10 mouse cellular contexts compared by ENCODE assay signal in genomic region chr2:157170166-157170565, GRCm38 (mm10). TPM values are rescaled to one million over a fixed set of nuclear protein-coding genes. Genes with fewer than 3 reads are reported as not detected.
DNase-seq lines count a peak whose midpoint lies in the region; ATAC-seq and TF ChIP-seq lines count a peak whose summit lies in the region.
"Had no signal": no experiment of that assay in that cellular context is flagged by ENCODE, and none has a peak within 500 bp of the region (broad histone marks: within the 10 kb centered on the region; RNA-seq: fewer than 3 reads in every experiment).

No protein-coding gene starts in this region.

- H3K27ac ChIP-seq in heart, embryonic 16.5 days (ENCODE audit: low read length), result no peak overlapping the region
- H3K27ac ChIP-seq in hindbrain, embryonic 15.5 days (replicated peaks), result 0 out of 2 replicates have a peak overlapping the region, but pooled peaks have one; percentile 17
- H3K27ac ChIP-seq in midbrain, postnatal 0 days (ENCODE audit: low read depth, low read length), result peak overlapping the region; percentile 57
- H3K27ac ChIP-seq in liver, embryonic 12.5 days, result no peak overlapping the region
- H3K27ac ChIP-seq: embryonic facial prominence, embryonic 15.5 days; limb, embryonic 12.5 days had no signal

- no peak for TF ChIP-seq CTCF in midbrain, postnatal 0 days (IDR thresholded peaks at IDR 0.05)

- 0 out of 2 replicates have a peak, but pooled peaks have one; percentile 60 for ATAC-seq in heart, embryonic 16.5 days (replicated peaks; ENCODE audit: extremely low read depth, insufficient read depth, low FRiP score)
- 0 out of 2 replicates have a peak, but pooled peaks have one; percentile 72 for ATAC-seq in hindbrain, embryonic 15.5 days (ENCODE audit: low FRiP score, low read depth)
- peak; percentile 75; the same call in 1 of the 2 replicates for ATAC-seq in midbrain, postnatal 0 days (ENCODE audit: low FRiP score)
- ATAC-seq in liver, embryonic 12.5 days, result no peak

- peaks cover 32% of the 10 kb centered on the region for H3K36me3 ChIP-seq in heart, embryonic 16.5 days (ENCODE audit: control insufficient read depth, insufficient read depth)
- H3K36me3 ChIP-seq in hindbrain, embryonic 15.5 days, result peaks cover 19% of the 10 kb centered on the region
- H3K36me3 ChIP-seq in midbrain, postnatal 0 days (ENCODE audit: insufficient read depth, low read length), result peaks cover 6% of the 10 kb centered on the region; the same call in 1 of the 2 replicates
- peaks cover 88% of the 10 kb centered on the region for H3K36me3 ChIP-seq in liver, embryonic 12.5 days

- H3K4me1 ChIP-seq in heart, embryonic 16.5 days (ENCODE audit: control insufficient read depth, insufficient read depth, low read length), result no peaks in the 10 kb centered on the region; the same call in 1 of the 2 replicates
- H3K4me1 ChIP-seq in hindbrain, embryonic 15.5 days (replicated peaks), result no peaks in the 10 kb centered on the region
- no peaks in the 10 kb centered on the region for H3K4me1 ChIP-seq in midbrain, postnatal 0 days (ENCODE audit: insufficient read depth, low read length)
- H3K4me1 ChIP-seq in liver, embryonic 12.5 days, result no peaks in the 10 kb centered on the region
- H3K4me1 ChIP-seq: embryonic facial prominence, embryonic 15.5 days; limb, embryonic 12.5 days had no signal

- DNase-seq in heart, adult 8-10 months (ENCODE audit: low spot score), result no peak
- DNase-seq in NIH3T3 (ENCODE audit: low read depth), result peak; percentile 21
- peak; percentile 62 for DNase-seq in midbrain, postnatal 0 days (ENCODE audit: low spot score)
- no peak for DNase-seq in natural killer cell, adult 2 months (ENCODE audit: low spot score in 2 of 2)
- no peak for DNase-seq in thymus, postnatal 4 days

- H3K27me3 ChIP-seq in heart, embryonic 16.5 days (ENCODE audit: control insufficient read depth, insufficient read depth, low read length), result no peaks in the 10 kb centered on the region
- no peaks in the 10 kb centered on the region for H3K27me3 ChIP-seq in hindbrain, embryonic 15.5 days
- no peaks in the 10 kb centered on the region for H3K27me3 ChIP-seq in midbrain, postnatal 0 days (ENCODE audit: insufficient read depth, low read length)
- H3K27me3 ChIP-seq in liver, embryonic 12.5 days (replicated peaks), result no peaks in the 10 kb centered on the region
- H3K27me3 ChIP-seq: embryonic facial prominence, embryonic 15.5 days; limb, embryonic 12.5 days had no signal

- H3K9ac ChIP-seq in heart, embryonic 16.5 days (ENCODE audit: low read length), result no peak overlapping the region
- H3K9ac ChIP-seq in hindbrain, embryonic 15.5 days, result no peak overlapping the region
- no peak overlapping the region for H3K9ac ChIP-seq in midbrain, postnatal 0 days (replicated peaks; ENCODE audit: low read length, poor library complexity, severe bottlenecking)
- H3K9ac ChIP-seq in liver, embryonic 12.5 days, result no peak overlapping the region
- H3K9ac ChIP-seq: embryonic facial prominence, embryonic 15.5 days; limb, embryonic 12.5 days had no signal

- no peak overlapping the region for H3K4me2 ChIP-seq in heart, embryonic 16.5 days (ENCODE audit: low read depth, low read length)
- no peak overlapping the region for H3K4me2 ChIP-seq in hindbrain, embryonic 15.5 days
- H3K4me2 ChIP-seq in midbrain, postnatal 0 days (ENCODE audit: low read depth, low read length, poor library complexity, severe bottlenecking), result no peak overlapping the region
- H3K4me2 ChIP-seq in liver, embryonic 12.5 days, result no peak overlapping the region
- H3K4me2 ChIP-seq: embryonic facial prominence, embryonic 15.5 days; limb, embryonic 12.5 days had no signal

- no peaks in the 10 kb centered on the region for H3K9me3 ChIP-seq in heart, embryonic 16.5 days (replicated peaks; ENCODE audit: control insufficient read depth, low read length)
- no peaks in the 10 kb centered on the region for H3K9me3 ChIP-seq in hindbrain, embryonic 15.5 days
- no peaks in the 10 kb centered on the region for H3K9me3 ChIP-seq in midbrain, postnatal 0 days (ENCODE audit: low read length)
- H3K9me3 ChIP-seq in liver, embryonic 12.5 days (replicated peaks), result no peaks in the 10 kb centered on the region
- H3K9me3 ChIP-seq: embryonic facial prominence, embryonic 15.5 days; limb, embryonic 12.5 days had no signal

- H3K4me3 ChIP-seq in heart, embryonic 16.5 days (ENCODE audit: low read length), result no peak overlapping the region
- H3K4me3 ChIP-seq in hindbrain, embryonic 15.5 days, result no peak overlapping the region
- no peak overlapping the region for H3K4me3 ChIP-seq in midbrain, postnatal 0 days (ENCODE audit: low read depth, low read length)
- H3K4me3 ChIP-seq in liver, embryonic 12.5 days, result no peak overlapping the region
- H3K4me3 ChIP-seq: embryonic facial prominence, embryonic 15.5 days; limb, embryonic 12.5 days had no signal

- 35% methylated on average over 5 of the region's 5 CpGs for WGBS in heart, embryonic 16.5 days
- 15% methylated on average over 5 of the region's 5 CpGs for WGBS in hindbrain, embryonic 15.5 days
- 9% methylated on average over 5 of the region's 5 CpGs for WGBS in midbrain, postnatal 0 days
- WGBS in liver, embryonic 12.5 days (ENCODE audit: insufficient replicate concordance), result 59% methylated on average over 5 of the region's 5 CpGs

RNA-seq across cellular contexts. Expression of gene Rbl1, which starts 34.2 kb away (rescaled TPM):
- polyA plus RNA-seq in heart, embryonic 16.5 days (2015; fragmentation: Nextera tagmentation; extraction: Ambion mirVana), result 15.1 and 16.3 TPM in 2 replicates
- total RNA-seq in heart, adult 8-10 months (2022), result 1 to 10 TPM; 1.2 to 1.9 (median 1.3) TPM
- 6.3 and 7.5 TPM in 2 replicates for polyA plus RNA-seq in hindbrain, embryonic 15.5 days (2015; fragmentation: Nextera tagmentation; extraction: Ambion mirVana)
- 6.7 and 8.0 TPM in 2 replicates for total RNA-seq in midbrain, postnatal 0 days (2014; rRNA removed)
- 3.1 and 3.8 TPM in 2 replicates for polyA plus RNA-seq in midbrain, postnatal 0 days (2015; fragmentation: Nextera tagmentation; extraction: Ambion mirVana)
- 27.9 and 31.0 TPM in 2 replicates for polyA plus RNA-seq in liver, embryonic 12.5 days (2016; fragmentation: Nextera tagmentation; extraction: Ambion mirVana)

RNA-seq across cellular contexts. Expression of gene Samhd1, which starts 35.1 kb away (rescaled TPM):
- polyA plus RNA-seq in heart, embryonic 16.5 days (2015; fragmentation: Nextera tagmentation; extraction: Ambion mirVana), result 15.3 and 17.0 TPM in 2 replicates
- total RNA-seq in heart, adult 8-10 months (2022), result 10 to 100 TPM; 20.5 to 23.6 (median 21.5) TPM
- polyA plus RNA-seq in hindbrain, embryonic 15.5 days (2015; fragmentation: Nextera tagmentation; extraction: Ambion mirVana), result 9.7 and 12.3 TPM in 2 replicates
- 13.0 and 14.1 TPM in 2 replicates for total RNA-seq in midbrain, postnatal 0 days (2014; rRNA removed)
- 8.7 and 9.9 TPM in 2 replicates for polyA plus RNA-seq in midbrain, postnatal 0 days (2015; fragmentation: Nextera tagmentation; extraction: Ambion mirVana)
- 23.0 and 24.9 TPM in 2 replicates for polyA plus RNA-seq in liver, embryonic 12.5 days (2016; fragmentation: Nextera tagmentation; extraction: Ambion mirVana)

Comparison
In these comparisons a context has a peak if more than half of its experiments do, and no peak if none do; other contexts are left out.
1. H3K27ac ChIP-seq: peak in hindbrain, embryonic 15.5 days (single experiment) and midbrain, postnatal 0 days (single experiment); none in heart, embryonic 16.5 days (single experiment) and liver, embryonic 12.5 days (single experiment).
2. DNase-seq: peak in NIH3T3 (single experiment) and midbrain, postnatal 0 days (single experiment); none in heart, adult 8-10 months (single experiment), natural killer cell, adult 2 months (0 of 2) and thymus, postnatal 4 days (single experiment).